Mouse (Mus musculus): ENCODE measurements around the gene Nkiras2. TPM values are rescaled to one million over a fixed set of nuclear protein-coding genes. Genes with fewer than 3 reads are reported as not detected.
"Not testable (repeated sequence)": the region's sequence is repeated elsewhere in the genome, so short reads cannot be mapped to it uniquely, and the experiment has no call there.

Gene Nkiras2
- polyA plus RNA-seq, 1 experiment from 2014 or later: 72.1 TPM

- Histone ChIP-seq H3K36me3 (ENCODE audit: control insufficient read depth, insufficient read depth, low read length) (peaks cover 7% of the 10 kb centered on the region; the same call in 1 of the 2 replicates), H3K27me3 (replicated peaks; ENCODE audit: control insufficient read depth, insufficient read depth, low read length) (no peaks in the 10 kb centered on the region), H3K4me1 (replicated peaks; ENCODE audit: control insufficient read depth, insufficient read depth, low read length) (peaks cover 14% of the 10 kb centered on the region), H3K9ac (ENCODE audit: low read length) (no peak overlapping the region), H3K9me3 (ENCODE audit: control insufficient read depth, low read length) (no peaks in the 10 kb centered on the region), H3K4me2 (ENCODE audit: low read length) (no peak overlapping the region), H3K27ac (ENCODE audit: low read depth) (no peak overlapping the region), H3K4me3 (ENCODE audit: low read depth, low read length) (no peak overlapping the region)
- ATAC-seq (replicated peaks; ENCODE audit: low FRiP score, low TSS enrichment, low read depth) (no peak), DNase-seq (ENCODE audit: low spot score) (no peak)
- 88% methylated on average over 5 of the region's 5 CpGs for WGBS
Measured at GRCm38 (mm10) chr11:100616332-100616731, 2.7 kb upstream of the Nkiras2 start.

GRCm38 (mm10) chr11:100616836-100617235, 2.2 kb upstream of the Nkiras2 start:
- not testable (repeated sequence) for H3K4me2 ChIP-seq (ENCODE audit: low read length); H3K9ac ChIP-seq (ENCODE audit: low read length); H3K27ac ChIP-seq (ENCODE audit: low read depth); H3K9me3 ChIP-seq (ENCODE audit: control insufficient read depth, low read length); H3K4me3 ChIP-seq (ENCODE audit: low read depth, low read length); ATAC-seq (replicated peaks; ENCODE audit: low FRiP score, low TSS enrichment, low read depth); H3K36me3 ChIP-seq (ENCODE audit: control insufficient read depth, insufficient read depth, low read length); H3K27me3 ChIP-seq (replicated peaks; ENCODE audit: control insufficient read depth, insufficient read depth, low read length); DNase-seq (ENCODE audit: low spot score)
- peaks cover 14% of the 10 kb centered on the region for H3K4me1 ChIP-seq (replicated peaks; ENCODE audit: control insufficient read depth, insufficient read depth, low read length)
- WGBS: 94% methylated on average over 7 of the region's 7 CpGs

- H3K36me3 ChIP-seq (ENCODE audit: control insufficient read depth, insufficient read depth, low read length): peaks cover 7% of the 10 kb centered on the region; the same call in 1 of the 2 replicates
- peaks cover 14% of the 10 kb centered on the region for H3K4me1 ChIP-seq (replicated peaks; ENCODE audit: control insufficient read depth, insufficient read depth, low read length)
- no peak for DNase-seq (ENCODE audit: low spot score)
- peak overlapping the region; percentile 99 for H3K4me3 ChIP-seq (ENCODE audit: low read depth, low read length)
- H3K27ac ChIP-seq (ENCODE audit: low read depth): no peak overlapping the region
- ATAC-seq (replicated peaks; ENCODE audit: low FRiP score, low TSS enrichment, low read depth): no peak
- H3K9ac ChIP-seq (ENCODE audit: low read length): peak overlapping the region; percentile 16; the same call in 1 of the 2 replicates
- no peaks in the 10 kb centered on the region for H3K27me3 ChIP-seq (replicated peaks; ENCODE audit: control insufficient read depth, insufficient read depth, low read length)
- WGBS: 65% methylated on average over 4 of the region's 4 CpGs
- H3K9me3 ChIP-seq (ENCODE audit: control insufficient read depth, low read length): no peaks in the 10 kb centered on the region
- peak overlapping the region; percentile 85 for H3K4me2 ChIP-seq (ENCODE audit: low read length)
Measured at GRCm38 (mm10) chr11:100617480-100617879, 1.6 kb upstream of the Nkiras2 start.

GRCm38 (mm10) chr11:100619485-100619975, 486 bp downstream of the Nkiras2 start:
- WGBS: under 1% methylated on average over 40 of the region's 40 CpGs
- Histone ChIP-seq H3K36me3 (ENCODE audit: control insufficient read depth, insufficient read depth, low read length) (peaks cover 7% of the 10 kb centered on the region; the same call in 1 of the 2 replicates), H3K9me3 (ENCODE audit: control insufficient read depth, low read length) (no peaks in the 10 kb centered on the region), H3K4me2 (ENCODE audit: low read length) (peak overlapping the region; percentile 66), H3K27ac (ENCODE audit: low read depth) (peak overlapping the region; percentile 94), H3K9ac (ENCODE audit: low read length) (peak overlapping the region; percentile 96), H3K4me1 (replicated peaks; ENCODE audit: control insufficient read depth, insufficient read depth, low read length) (peaks cover 20% of the 10 kb centered on the region), H3K4me3 (ENCODE audit: low read depth, low read length) (peak overlapping the region; percentile 99), H3K27me3 (replicated peaks; ENCODE audit: control insufficient read depth, insufficient read depth, low read length) (no peaks in the 10 kb centered on the region)
- ATAC-seq (replicated peaks; ENCODE audit: low FRiP score, low TSS enrichment, low read depth) (peak; percentile 94), DNase-seq (ENCODE audit: low spot score) (peak; percentile 99)

GRCm38 (mm10) chr11:100619982-100620381, 938 bp downstream of the Nkiras2 start, which contains the start of gene Dnajc7:
Gene Dnajc7 (minus strand): TSS chr11:100620168.
- peak within 1 kb of the TSS; percentile 85 for H3K4me2 ChIP-seq (ENCODE audit: low read length)
- 4% methylated on average over 11 of the region's 11 CpGs for WGBS
- H3K27me3 ChIP-seq (replicated peaks; ENCODE audit: control insufficient read depth, insufficient read depth, low read length): no peaks in the 10 kb centered on the region
- H3K36me3 ChIP-seq (ENCODE audit: control insufficient read depth, insufficient read depth, low read length): peaks cover 7% of the 10 kb centered on the region; the same call in 1 of the 2 replicates
- peaks cover 20% of the 10 kb centered on the region for H3K4me1 ChIP-seq (replicated peaks; ENCODE audit: control insufficient read depth, insufficient read depth, low read length)
- no peaks in the 10 kb centered on the region for H3K9me3 ChIP-seq (ENCODE audit: control insufficient read depth, low read length)
- no peak for DNase-seq (ENCODE audit: low spot score)
- H3K4me3 ChIP-seq (ENCODE audit: low read depth, low read length): peak within 1 kb of the TSS; percentile 99
- peak within 1 kb of the TSS; percentile 94 for H3K27ac ChIP-seq (ENCODE audit: low read depth)
- H3K9ac ChIP-seq (ENCODE audit: low read length): peak within 1 kb of the TSS; percentile 96
- no peak for ATAC-seq (replicated peaks; ENCODE audit: low FRiP score, low TSS enrichment, low read depth)

- Histone ChIP-seq H3K9me3 (ENCODE audit: control insufficient read depth, low read length) (no peaks in the 10 kb centered on the region), H3K27me3 (replicated peaks; ENCODE audit: control insufficient read depth, insufficient read depth, low read length) (no peaks in the 10 kb centered on the region), H3K27ac (ENCODE audit: low read depth) (peak overlapping the region; percentile 84), H3K4me1 (replicated peaks; ENCODE audit: control insufficient read depth, insufficient read depth, low read length) (peaks cover 17% of the 10 kb centered on the region), H3K9ac (ENCODE audit: low read length) (peak overlapping the region; percentile 80), H3K4me3 (ENCODE audit: low read depth, low read length) (peak overlapping the region; percentile 86), H3K4me2 (ENCODE audit: low read length) (peak overlapping the region; percentile 64), H3K36me3 (ENCODE audit: control insufficient read depth, insufficient read depth, low read length) (peaks cover 12% of the 10 kb centered on the region)
- ATAC-seq (replicated peaks; ENCODE audit: low FRiP score, low TSS enrichment, low read depth) (peak; percentile 72), DNase-seq (ENCODE audit: low spot score) (peak; percentile 96)
- under 1% methylated on average over 24 of the region's 24 CpGs for WGBS
Measured at GRCm38 (mm10) chr11:100622714-100623113, 3.7 kb downstream of the Nkiras2 start.

GRCm38 (mm10) chr11:100623867-100624266, 4.8 kb downstream of the Nkiras2 start:
- DNase-seq (ENCODE audit: low spot score): no peak

GRCm38 (mm10) chr11:100625754-100626700, 7.0 kb downstream of the Nkiras2 start:
- Histone ChIP-seq H3K4me1 (replicated peaks; ENCODE audit: control insufficient read depth, insufficient read depth, low read length) (peaks cover 9% of the 10 kb centered on the region), H3K27me3 (replicated peaks; ENCODE audit: control insufficient read depth, insufficient read depth, low read length) (no peaks in the 10 kb centered on the region), H3K9me3 (ENCODE audit: control insufficient read depth, low read length) (no peaks in the 10 kb centered on the region), H3K27ac (ENCODE audit: low read depth) (no peak overlapping the region), H3K36me3 (ENCODE audit: control insufficient read depth, insufficient read depth, low read length) (peaks cover 12% of the 10 kb centered on the region), H3K9ac (ENCODE audit: low read length) (no peak overlapping the region), H3K4me2 (ENCODE audit: low read length) (no peak overlapping the region), H3K4me3 (ENCODE audit: low read depth, low read length) (no peak overlapping the region)
- no peak for ATAC-seq (replicated peaks; ENCODE audit: low FRiP score, low TSS enrichment, low read depth)
- WGBS: 89% methylated on average over 23 of the region's 23 CpGs
- DNase-seq (ENCODE audit: low spot score): no peak

More at GRCm38 (mm10) chr11:100623867-100624266, 4.8 kb downstream of the Nkiras2 start:
- Histone ChIP-seq H3K27me3 (replicated peaks; ENCODE audit: control insufficient read depth, insufficient read depth, low read length) (no peaks in the 10 kb centered on the region), H3K4me1 (replicated peaks; ENCODE audit: control insufficient read depth, insufficient read depth, low read length) (peaks cover 9% of the 10 kb centered on the region), H3K9ac (ENCODE audit: low read length) (no peak overlapping the region), H3K4me2 (ENCODE audit: low read length) (peak overlapping the region; percentile 64), H3K9me3 (ENCODE audit: control insufficient read depth, low read length) (no peaks in the 10 kb centered on the region), H3K27ac (ENCODE audit: low read depth) (0 out of 2 replicates have a peak overlapping the region, but pooled peaks have one; percentile 84), H3K36me3 (ENCODE audit: control insufficient read depth, insufficient read depth, low read length) (peaks cover 12% of the 10 kb centered on the region), H3K4me3 (ENCODE audit: low read depth, low read length) (peak overlapping the region; percentile 86)
- WGBS: 45% methylated on average over 5 of the region's 5 CpGs
- ATAC-seq (replicated peaks; ENCODE audit: low FRiP score, low TSS enrichment, low read depth): no peak
